19 mouse cellular contexts compared by ENCODE assay signal in genomic region chr10:99416896-99417479, GRCm38 (mm10).
DNase-seq lines count a peak whose midpoint lies in the region; ATAC-seq and TF ChIP-seq lines count a peak whose summit lies in the region.
"Had no signal": no experiment of that assay in that cellular context is flagged by ENCODE, and none has a peak within 500 bp of the region (broad histone marks: within the 10 kb centered on the region; RNA-seq: fewer than 3 reads in every experiment).

No protein-coding gene starts in this region.

- no peak overlapping the region for H3K4me3 ChIP-seq in kidney, adult 2 months (ENCODE audit: insufficient read depth, low read depth, low read length)
- H3K4me3 ChIP-seq in kidney, embryonic 16.5 days (ENCODE audit: low read length): no peak overlapping the region
- H3K4me3 ChIP-seq: embryonic facial prominence, embryonic 15.5 days; heart, embryonic 15.5 days; left cerebral cortex, adult 2 months; limb, embryonic 15.5 days; midbrain, embryonic 13.5 days had no signal

- no peak overlapping the region for H3K9ac ChIP-seq in kidney, embryonic 16.5 days (replicated peaks; ENCODE audit: low read length)
- H3K9ac ChIP-seq: embryonic facial prominence, embryonic 15.5 days; heart, embryonic 15.5 days; limb, embryonic 15.5 days; midbrain, embryonic 13.5 days had no signal

- WGBS in kidney, adult 2 months: 73% methylated on average over 3 of the region's 3 CpGs
- 63% methylated on average over 3 of the region's 3 CpGs for WGBS in kidney, embryonic 16.5 days

- no peaks in the 10 kb centered on the region for H3K9me3 ChIP-seq in kidney, embryonic 16.5 days (ENCODE audit: low read length)
- H3K9me3 ChIP-seq: embryonic facial prominence, embryonic 15.5 days; heart, embryonic 15.5 days; limb, embryonic 15.5 days; midbrain, embryonic 13.5 days had no signal

- H3K36me3 ChIP-seq in kidney, adult 2 months (ENCODE audit: control insufficient read depth, insufficient read depth, low read length): no peaks in the 10 kb centered on the region
- H3K36me3 ChIP-seq in kidney, embryonic 16.5 days (ENCODE audit: insufficient read depth, low read length): no peaks in the 10 kb centered on the region
- H3K36me3 ChIP-seq: embryonic facial prominence, embryonic 15.5 days; heart, embryonic 15.5 days; limb, embryonic 15.5 days; midbrain, embryonic 13.5 days had no signal

- TF ChIP-seq POLR2A in kidney, adult 2 months (IDR thresholded peaks at IDR 0.05; ENCODE audit: low read depth, low read length): no peak

- no peak overlapping the region for H3K27ac ChIP-seq in kidney, adult 2 months (ENCODE audit: insufficient read depth, low read depth, low read length)
- H3K27ac ChIP-seq in kidney, embryonic 16.5 days (ENCODE audit: low read length): no peak overlapping the region
- H3K27ac ChIP-seq: embryonic facial prominence, embryonic 15.5 days; heart, embryonic 15.5 days; kidney, postnatal 0 days; left cerebral cortex, adult 2 months; limb, embryonic 15.5 days; midbrain, embryonic 13.5 days had no signal

- no peaks in the 10 kb centered on the region for H3K4me1 ChIP-seq in kidney, adult 2 months (ENCODE audit: control insufficient read depth, insufficient read depth, low read length)
- no peaks in the 10 kb centered on the region for H3K4me1 ChIP-seq in kidney, embryonic 16.5 days (ENCODE audit: insufficient read depth, low read length)
- H3K4me1 ChIP-seq: embryonic facial prominence, embryonic 15.5 days; limb, embryonic 15.5 days had no signal

- no peak for TF ChIP-seq CTCF in kidney, adult 2 months (conservative IDR thresholded peaks at IDR 0.05; ENCODE audit: insufficient read depth, insufficient read length, low read depth, low read length)

- DNase-seq in kidney, adult 2 months: peak; percentile 18
- peak; percentile 70 for DNase-seq in CD4-positive, CD25-positive, alpha-beta regulatory T cell, adult 2 months (ENCODE audit: low read depth, low spot score)
- DNase-seq in yolk sac, embryonic 10.5 days (ENCODE audit: low spot score): no peak
- no peak for DNase-seq in heart, adult 9 months (ENCODE audit: low spot score in 2 of 2)
- DNase-seq in liver: no peak
- DNase-seq: adrenal gland, postnatal 14 days; gastrocnemius, postnatal 36 days; lung, postnatal 10 days had no signal

- H3K4me2 ChIP-seq in kidney, embryonic 16.5 days (replicated peaks; ENCODE audit: low read depth, low read length): no peak overlapping the region
- H3K4me2 ChIP-seq: embryonic facial prominence, embryonic 15.5 days; heart, embryonic 15.5 days; limb, embryonic 15.5 days; midbrain, embryonic 13.5 days had no signal

- H3K27me3 ChIP-seq in kidney, adult 2 months (replicated peaks; ENCODE audit: control insufficient read depth, insufficient read depth, low read length): no peaks in the 10 kb centered on the region
- no peaks in the 10 kb centered on the region for H3K27me3 ChIP-seq in kidney, embryonic 16.5 days (ENCODE audit: insufficient read depth, low read length)
- H3K27me3 ChIP-seq: embryonic facial prominence, embryonic 15.5 days; heart, embryonic 15.5 days; limb, embryonic 15.5 days; midbrain, embryonic 13.5 days had no signal

- ATAC-seq in kidney, embryonic 16.5 days (ENCODE audit: low FRiP score, low TSS enrichment): no peak
- ATAC-seq in common myeloid progenitor, adult 5-6 weeks (replicated peaks; ENCODE audit: low read depth, poor library complexity, severe bottlenecking): peak; percentile 54
- ATAC-seq in megakaryocyte progenitor cell, adult 5-6 weeks (replicated peaks; ENCODE audit: poor library complexity): peak; percentile 50; the same call in 1 of the 2 replicates
- ATAC-seq: forebrain, embryonic 16.5 days; hindbrain, embryonic 16.5 days; midbrain, embryonic 13.5 days had no signal

Comparison
In these comparisons a context has a peak if more than half of its experiments do, and no peak if none do; other contexts are left out.
1. DNase-seq: peak in kidney, adult 2 months (single experiment) and CD4-positive, CD25-positive, alpha-beta regulatory T cell, adult 2 months (single experiment); none in yolk sac, embryonic 10.5 days (single experiment), heart, adult 9 months (0 of 2) and liver (single experiment).